In the genomic region with DNA sequence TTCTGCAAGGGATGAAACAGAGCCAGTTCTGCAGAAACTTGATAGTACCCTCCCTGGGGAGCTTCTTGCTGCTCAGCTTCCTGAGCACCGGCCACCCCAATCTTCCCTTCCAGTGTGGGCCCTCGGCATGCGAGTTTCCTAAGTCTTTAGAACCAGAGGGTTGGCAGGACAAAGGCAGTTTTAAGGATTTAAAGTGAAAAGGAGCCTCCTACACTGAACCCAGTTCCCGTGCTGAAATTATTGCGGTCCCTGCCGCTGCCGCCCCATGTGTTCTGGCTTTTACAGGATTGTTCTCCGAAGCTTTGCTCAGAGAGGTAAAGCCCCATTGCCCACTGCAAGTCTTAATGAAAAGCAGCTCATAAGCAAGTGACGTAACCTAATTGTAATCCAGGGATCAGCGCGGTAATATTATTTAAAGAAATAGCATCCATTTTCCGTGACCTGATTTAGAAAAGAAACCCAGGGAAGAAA, we compare ENCODE assay signal across 9 mouse cellular contexts. TPM values are rescaled to one million over a fixed set of nuclear protein-coding genes. Genes with fewer than 3 reads are reported as not detected.
A peak's percentile ranks its signal among the peaks of the same experiment; 100 is the strongest.
DNase-seq lines count a peak whose midpoint lies in the region; ATAC-seq and TF ChIP-seq lines count a peak whose summit lies in the region.
"Had no signal": no experiment of that assay in that cellular context is flagged by ENCODE, and none has a peak within 500 bp of the region (broad histone marks: within the 10 kb centered on the region; RNA-seq: fewer than 3 reads in every experiment).

No protein-coding gene starts in this region.

- 23% methylated on average over 12 of the region's 12 CpGs for WGBS in forebrain, embryonic 12.5 days
- 35% methylated on average over 12 of the region's 12 CpGs for WGBS in kidney, embryonic 16.5 days

- TF ChIP-seq CTCF in layer of hippocampus, adult 2 months (conservative IDR thresholded peaks at IDR 0.05), result no peak

- peak overlapping the region; percentile 93 for H3K27ac ChIP-seq in layer of hippocampus, adult 2 months
- 0 out of 2 replicates have a peak overlapping the region, but pooled peaks have one; percentile 56 for H3K27ac ChIP-seq in forebrain, embryonic 12.5 days
- H3K27ac ChIP-seq in kidney, embryonic 16.5 days (ENCODE audit: low read length), result peak overlapping the region; percentile 10; the same call in 1 of the 2 replicates

- peaks cover 14% of the 10 kb centered on the region for H3K4me1 ChIP-seq in forebrain, embryonic 12.5 days
- H3K4me1 ChIP-seq in kidney, embryonic 16.5 days (ENCODE audit: insufficient read depth, low read length), result no peaks in the 10 kb centered on the region

- H3K9me3 ChIP-seq in forebrain, embryonic 12.5 days, result no peaks in the 10 kb centered on the region
- no peaks in the 10 kb centered on the region for H3K9me3 ChIP-seq in kidney, embryonic 16.5 days (ENCODE audit: low read length)
- H3K9me3 ChIP-seq: megakaryocyte, embryonic 14.5 days had no signal

- no peak for ATAC-seq in forebrain, embryonic 12.5 days (ENCODE audit: low FRiP score)
- peak; percentile 61 for ATAC-seq in kidney, embryonic 16.5 days (ENCODE audit: low FRiP score, low TSS enrichment)

- no peaks in the 10 kb centered on the region for H3K36me3 ChIP-seq in forebrain, embryonic 12.5 days (replicated peaks)
- H3K36me3 ChIP-seq in kidney, embryonic 16.5 days (ENCODE audit: insufficient read depth, low read length), result no peaks in the 10 kb centered on the region

- peak in 1 of 2 experiments; percentile 14 for DNase-seq in layer of hippocampus, adult 2 months (ENCODE audit: low spot score in 2 of 2)
- no peak for DNase-seq in layer of hippocampus, adult 9-10 months (ENCODE audit: low spot score)
- peak; percentile 57 for DNase-seq in retina, embryonic 14.5 days (ENCODE audit: low spot score)
- DNase-seq in thymus, postnatal 0 days (ENCODE audit: low spot score), result no peak
- DNase-seq in thymus, postnatal 25 days, result no peak
- no peak for DNase-seq in B cell, adult 2 months

- H3K4me2 ChIP-seq in forebrain, embryonic 12.5 days, result peak overlapping the region; percentile 41
- H3K4me2 ChIP-seq in kidney, embryonic 16.5 days (replicated peaks; ENCODE audit: low read depth, low read length), result peak overlapping the region; percentile 29

- H3K4me3 ChIP-seq in layer of hippocampus, adult 2 months, result peak overlapping the region; percentile 54
- 0 out of 2 replicates have a peak overlapping the region, but pooled peaks have one; percentile 3 for H3K4me3 ChIP-seq in forebrain, embryonic 12.5 days (replicated peaks)
- H3K4me3 ChIP-seq in kidney, embryonic 16.5 days (ENCODE audit: low read length), result peak overlapping the region; percentile 5; the same call in 1 of the 2 replicates
- H3K4me3 ChIP-seq: megakaryocyte, embryonic 14.5 days had no signal

- no peak overlapping the region for H3K9ac ChIP-seq in forebrain, embryonic 12.5 days
- 0 out of 2 replicates have a peak overlapping the region, but pooled peaks have one; percentile 4 for H3K9ac ChIP-seq in kidney, embryonic 16.5 days (replicated peaks; ENCODE audit: low read length)

- no peaks in the 10 kb centered on the region for H3K27me3 ChIP-seq in forebrain, embryonic 12.5 days
- H3K27me3 ChIP-seq in kidney, embryonic 16.5 days (ENCODE audit: insufficient read depth, low read length), result no peaks in the 10 kb centered on the region
- H3K27me3 ChIP-seq: megakaryocyte, embryonic 14.5 days had no signal

RNA-seq across cellular contexts. Expression of gene Ncoa1, which starts 32.6 kb away (rescaled TPM):
- total RNA-seq in layer of hippocampus, adult 2 months (2021), result 100 to 1,000 TPM; 142 to 146 TPM
- 9.1 and 11.1 TPM in 2 replicates for polyA plus RNA-seq in forebrain, embryonic 12.5 days (2016; fragmentation: Nextera tagmentation; extraction: Ambion mirVana)
- polyA plus RNA-seq in kidney, embryonic 16.5 days (2015; fragmentation: Nextera tagmentation; extraction: Ambion mirVana), result 5.6 and 6.6 TPM in 2 replicates
- 5.9 and 7.6 TPM in 2 replicates for polyA plus RNA-seq in thymus, postnatal 0 days (2015; fragmentation: Nextera tagmentation; extraction: Ambion mirVana)

Comparison
In these comparisons a context has a peak if more than half of its experiments do, and no peak if none do; other contexts are left out.
1. H3K27ac ChIP-seq: peak in every context shown above with its lines; median percentile 93 in layer of hippocampus, adult 2 months; 56 in forebrain, embryonic 12.5 days; 10 in kidney, embryonic 16.5 days.
2. H3K4me3 ChIP-seq: peak in every context shown above with its lines; median percentile 54 in layer of hippocampus, adult 2 months; 5 in kidney, embryonic 16.5 days; 3 in forebrain, embryonic 12.5 days.